Mouse (Mus musculus): ENCODE measurements around the gene Ubxn7.
"Not testable (repeated sequence)": the region's sequence is repeated elsewhere in the genome, so short reads cannot be mapped to it uniquely, and the experiment has no call there.

Gene Ubxn7

DNA sequence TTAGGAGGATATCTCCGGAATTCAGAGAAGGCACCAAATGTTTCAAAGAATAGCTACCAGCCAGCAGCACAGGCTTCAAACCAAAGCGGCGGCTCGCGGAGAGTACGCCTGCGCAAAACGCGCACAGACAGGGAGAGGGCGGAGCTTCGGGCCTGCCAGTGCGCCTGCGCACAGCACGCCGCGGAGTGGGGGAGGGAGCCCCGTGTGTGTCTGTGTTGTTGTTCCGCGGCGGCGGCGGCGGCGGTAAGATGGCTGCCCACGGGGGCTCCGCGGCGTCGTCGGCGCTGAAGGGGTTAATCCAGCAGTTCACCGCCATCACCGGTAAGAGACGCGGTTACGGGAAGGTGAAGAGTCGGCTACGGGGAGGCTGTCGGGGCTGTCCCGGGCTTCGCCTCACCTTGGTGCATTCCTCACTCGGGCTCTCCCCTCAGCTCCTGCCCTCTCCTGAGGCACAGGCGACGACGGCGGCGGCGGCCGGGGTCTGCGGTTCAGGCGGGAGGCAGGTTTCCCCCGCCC is at the start of gene Ubxn7:
Gene Ubxn7, plus strand, starts transcription at position 218 of the 516 bp plus-strand sequence.
- DNase-seq (ENCODE audit: low spot score in 2 of 2), result peak; percentile 97 to 99

GRCm38 (mm10) chr16:32282608-32283007 is 49.4 kb upstream of the Ubxn7 start:
- no peak for DNase-seq (ENCODE audit: low spot score in 2 of 2)

- no peak for DNase-seq (ENCODE audit: low spot score in 2 of 2)
These were observed 40.2 kb upstream of the Ubxn7 start for GRCm38 (mm10) chr16:32291821-32292220.

DNA sequence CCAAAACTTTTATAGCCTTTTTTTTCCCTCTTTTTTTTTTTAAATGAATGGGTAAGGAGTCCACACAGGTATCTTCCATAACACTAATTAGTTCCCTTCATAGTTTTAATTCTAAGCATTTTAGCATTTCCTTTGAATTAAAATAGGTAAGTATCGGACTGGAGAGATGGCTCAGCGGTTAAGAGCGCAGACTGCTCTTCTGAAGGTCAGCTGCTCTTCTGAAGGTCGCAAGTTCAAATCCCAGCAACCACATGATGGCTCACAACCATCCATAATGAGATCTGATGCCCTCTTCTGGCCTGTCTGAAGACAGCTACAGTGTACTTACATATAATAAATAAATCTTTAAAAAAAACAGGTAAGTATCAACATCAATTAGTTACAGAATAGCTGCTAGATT is 32.4 kb upstream of the Ubxn7 start:
- not testable (repeated sequence) for DNase-seq (ENCODE audit: low spot score in 2 of 2)

DNA sequence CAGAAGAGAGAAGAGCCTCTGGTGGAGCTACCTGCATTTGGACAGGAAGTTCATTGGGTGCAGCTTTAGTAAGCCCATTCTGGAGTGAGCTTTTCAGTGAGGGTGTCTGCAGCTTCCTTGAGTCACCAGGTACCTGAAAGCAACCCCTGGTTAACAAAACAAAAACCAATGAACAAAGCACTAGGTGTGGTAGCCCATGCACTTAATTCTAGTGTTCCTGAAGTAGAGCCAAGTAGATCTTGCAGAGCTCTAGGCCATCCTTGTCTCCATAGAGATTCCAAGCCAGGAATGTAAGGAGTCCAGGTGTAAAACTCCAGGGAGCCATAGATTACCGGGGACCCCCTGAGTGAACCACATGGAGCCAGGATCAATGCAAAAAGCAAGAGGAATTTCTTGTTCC is 29.0 kb upstream of the Ubxn7 start:
- no peak for DNase-seq (ENCODE audit: low spot score in 2 of 2)

- DNase-seq (ENCODE audit: low spot score in 2 of 2), result no peak
These were observed 28.2 kb upstream of the Ubxn7 start for GRCm38 (mm10) chr16:32303886-32304285.

- DNase-seq (ENCODE audit: low spot score in 2 of 2), result no peak
These were observed 20.1 kb upstream of the Ubxn7 start for GRCm38 (mm10) chr16:32311970-32312369.

DNA sequence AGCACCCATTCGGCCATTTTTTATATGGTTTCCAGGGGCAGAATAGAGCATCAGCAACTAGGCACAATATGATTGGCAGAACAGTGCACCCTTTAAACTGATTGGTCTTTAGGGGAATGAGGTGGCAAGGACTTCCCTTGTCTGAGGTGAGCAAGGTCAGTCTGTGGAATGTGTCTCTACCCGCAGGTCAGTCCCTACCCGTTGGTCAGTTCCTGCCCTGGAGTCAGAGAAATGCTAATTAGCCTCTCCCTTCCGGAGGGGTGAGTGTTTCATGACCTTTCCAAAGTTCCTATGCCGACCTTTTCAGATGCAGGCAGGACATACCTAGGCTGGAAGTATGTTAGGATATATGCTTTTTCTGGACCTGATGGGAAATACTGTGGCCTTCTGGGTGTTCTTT is 19.7 kb upstream of the Ubxn7 start:
- DNase-seq (ENCODE audit: low spot score in 2 of 2), result no peak

DNA sequence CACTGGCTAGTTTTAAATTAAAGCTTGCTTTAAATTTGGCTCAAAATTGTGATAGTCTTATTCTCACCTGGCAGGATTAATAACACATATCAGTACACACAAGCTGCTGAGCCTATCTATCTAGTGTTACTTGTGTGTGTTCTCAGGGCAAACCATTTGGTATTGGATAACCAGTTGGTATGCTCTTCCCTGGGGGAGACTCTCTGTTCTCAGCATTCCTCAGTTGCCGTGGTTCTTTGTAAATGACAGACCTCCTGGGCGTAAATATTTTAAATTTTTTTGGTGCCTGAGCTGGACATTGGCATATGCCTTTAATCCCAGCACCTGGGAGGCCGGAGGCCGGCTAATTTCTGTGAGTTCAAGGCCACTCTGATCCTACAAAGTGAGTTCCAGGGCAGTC is 19.2 kb upstream of the Ubxn7 start:
- no peak for DNase-seq (ENCODE audit: low spot score in 2 of 2)

DNA sequence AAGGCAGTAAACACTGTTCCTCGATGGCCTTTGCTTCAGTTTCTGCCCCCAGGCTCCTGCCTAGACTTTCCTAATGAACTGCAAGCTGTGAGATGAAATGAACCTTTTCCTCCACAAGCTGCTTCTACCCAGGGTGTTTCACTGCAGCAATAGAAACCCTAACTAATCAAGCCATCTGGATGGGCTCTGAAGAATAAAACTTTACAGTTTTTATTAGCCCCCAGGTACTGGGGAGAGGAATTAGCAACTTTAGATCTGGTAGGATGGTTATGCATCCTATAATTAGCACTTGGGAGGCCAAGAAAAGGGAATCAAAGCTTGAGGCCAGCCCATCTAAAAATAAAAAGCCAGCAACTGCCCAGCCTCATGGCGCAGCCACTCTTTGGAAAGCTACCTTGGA is 15.5 kb upstream of the Ubxn7 start:
- DNase-seq (ENCODE audit: low spot score in 2 of 2), result no peak

GRCm38 (mm10) chr16:32323953-32324352 is 8.1 kb upstream of the Ubxn7 start:
- no peak for DNase-seq (ENCODE audit: low spot score in 2 of 2)

- no peak for DNase-seq (ENCODE audit: low spot score in 2 of 2)
These were observed 984 bp upstream of the Ubxn7 start for GRCm38 (mm10) chr16:32330876-32331670.

DNA sequence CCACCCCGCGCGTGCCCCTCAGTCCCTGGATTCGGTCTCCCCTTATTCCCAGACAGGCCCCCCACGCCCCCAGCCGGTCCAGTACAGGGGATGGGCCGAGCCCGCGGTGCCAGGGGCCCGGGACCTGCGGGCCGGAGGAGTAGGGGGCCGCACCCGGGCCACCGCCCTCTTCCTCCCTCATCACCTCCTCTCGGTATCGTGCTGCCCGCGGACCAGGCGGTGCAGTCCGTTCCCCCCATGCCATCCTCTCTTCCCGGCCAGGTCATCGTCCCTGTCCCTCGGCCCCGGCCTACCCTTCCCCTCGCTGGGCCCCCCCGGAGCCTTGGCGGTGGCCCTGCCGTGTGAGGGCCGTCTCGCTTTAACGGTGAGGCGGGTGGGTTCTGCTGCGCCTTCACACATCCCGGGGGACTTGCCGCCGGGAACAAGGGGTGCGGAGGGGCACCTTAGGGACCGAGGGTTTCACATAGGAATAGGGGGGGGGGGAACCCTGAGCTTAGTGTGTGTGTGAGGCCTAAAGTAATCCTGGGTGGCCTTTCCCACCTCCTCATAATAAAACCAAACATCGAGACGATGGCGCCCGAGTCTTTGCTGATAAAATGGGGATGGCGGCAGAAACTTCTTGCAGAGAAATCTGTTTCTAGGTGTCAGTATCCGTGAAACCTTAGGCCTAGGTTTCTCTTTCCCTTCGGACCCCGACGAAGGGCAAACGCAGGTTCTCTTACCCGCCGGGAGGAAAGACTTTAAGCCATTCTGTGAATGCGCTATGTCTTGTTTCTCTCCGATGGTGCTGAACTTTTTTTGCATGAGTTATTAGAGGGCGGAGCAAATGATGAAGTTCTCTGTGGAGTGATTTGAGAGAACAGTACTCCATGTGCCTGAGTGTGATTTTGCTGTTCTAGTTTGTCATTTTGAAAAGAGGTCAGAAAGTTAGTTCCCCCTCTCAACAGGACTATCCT is 777 bp downstream of the Ubxn7 start:
- peak; percentile 39 to 45 for DNase-seq (ENCODE audit: low spot score in 2 of 2)

- no peak for DNase-seq (ENCODE audit: low spot score in 2 of 2)
These were observed 3.1 kb downstream of the Ubxn7 start for GRCm38 (mm10) chr16:32335146-32335545.

DNA sequence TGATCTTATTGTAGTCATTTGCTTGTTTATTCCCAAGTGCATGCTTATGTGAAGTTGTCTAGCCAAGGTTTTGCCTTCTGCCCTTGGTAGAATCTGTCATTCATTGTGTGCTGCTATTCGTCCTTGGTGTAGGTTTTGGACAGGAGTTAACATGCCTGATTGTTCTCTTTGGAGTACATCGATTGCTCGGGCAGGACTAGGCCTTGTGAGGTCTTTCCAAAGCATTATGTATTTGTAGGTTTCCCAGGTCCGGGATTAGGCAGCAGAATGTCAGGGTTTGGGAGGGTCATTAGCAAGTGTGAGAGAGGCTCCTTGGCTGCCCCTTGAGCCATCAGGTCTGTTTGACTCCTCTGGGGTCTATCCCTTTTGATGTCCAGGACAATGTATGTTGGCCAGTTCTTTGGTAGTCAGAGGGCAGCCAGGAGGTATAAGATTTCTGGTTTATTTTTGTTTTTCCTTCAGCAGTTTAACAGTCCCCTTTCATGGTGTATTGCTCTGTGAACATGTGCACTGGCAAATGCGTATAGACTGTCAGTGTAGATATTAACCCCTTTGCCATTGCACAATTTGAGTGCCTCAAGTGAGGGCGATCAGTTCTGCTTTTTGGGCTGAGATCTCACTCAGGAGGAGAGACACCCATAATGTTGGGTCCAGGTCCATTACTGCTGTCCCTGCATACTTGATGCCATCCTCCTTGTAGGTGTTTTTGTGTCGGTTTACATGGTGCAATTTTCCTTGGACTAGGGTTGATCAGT is 4.1 kb downstream of the Ubxn7 start:
- no peak for DNase-seq (ENCODE audit: low spot score in 2 of 2)

GRCm38 (mm10) chr16:32337001-32337400 is 4.9 kb downstream of the Ubxn7 start:
- no peak for DNase-seq (ENCODE audit: low spot score in 2 of 2)

GRCm38 (mm10) chr16:32340451-32340850 is 8.4 kb downstream of the Ubxn7 start:
- DNase-seq (ENCODE audit: low spot score in 2 of 2), result no peak

DNA sequence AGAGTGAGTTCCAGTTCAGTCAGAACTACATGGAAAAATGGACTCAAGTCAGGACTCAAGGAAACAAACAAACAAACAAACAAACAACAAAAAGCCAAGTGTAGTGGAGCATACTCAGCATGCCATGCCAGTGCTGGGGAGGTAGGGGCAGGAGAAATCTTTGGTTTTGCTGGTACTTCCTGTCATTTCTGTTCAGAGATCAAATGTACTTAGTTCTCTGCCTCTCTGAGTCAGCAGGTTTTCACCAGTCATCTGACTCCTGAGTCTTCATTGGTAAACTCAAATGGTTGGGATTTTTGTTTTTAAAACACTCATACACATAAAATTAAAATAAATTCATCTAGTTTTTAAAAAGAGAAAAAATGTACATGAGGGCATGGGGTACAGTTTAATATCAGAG is 13.5 kb downstream of the Ubxn7 start:
- DNase-seq (ENCODE audit: low spot score in 2 of 2), result no peak

DNA sequence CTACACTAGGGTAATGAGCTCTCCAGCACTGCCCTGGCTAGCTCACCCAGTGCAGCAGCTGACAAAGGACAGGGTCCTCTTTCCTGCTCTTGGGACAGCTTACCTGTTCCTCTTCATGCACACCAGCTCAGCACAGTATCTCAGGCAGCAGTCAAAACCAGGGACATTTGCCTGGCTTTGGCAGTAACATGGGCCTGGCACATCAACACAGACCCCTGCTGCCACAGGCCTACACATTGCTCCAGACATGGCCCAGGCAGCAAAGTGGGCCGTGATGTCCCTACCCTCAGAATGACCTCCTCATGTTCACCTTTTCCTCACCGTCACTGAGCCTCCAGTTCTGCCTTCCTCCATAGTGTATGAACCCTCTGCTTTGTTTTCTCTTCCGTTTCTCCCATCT is 18.7 kb downstream of the Ubxn7 start:
- DNase-seq (ENCODE audit: low spot score in 2 of 2), result no peak

GRCm38 (mm10) chr16:32363530-32363929 is 31.5 kb downstream of the Ubxn7 start:
- no peak for DNase-seq (ENCODE audit: low spot score in 2 of 2)

GRCm38 (mm10) chr16:32371351-32371750 is 39.3 kb downstream of the Ubxn7 start:
- DNase-seq (ENCODE audit: low spot score in 2 of 2), result peak in 1 of 2 experiments; percentile 34

- no peak for DNase-seq (ENCODE audit: low spot score in 2 of 2)
These were observed 47.5 kb downstream of the Ubxn7 start for GRCm38 (mm10) chr16:32379575-32379974.
